Mouse (Mus musculus) ES-CJ7 (cell line): ENCODE results near the gene Dact3.

Source experiments
- DNase-seq: peaks from one replicate; pipeline ENCODE4 v3.0.0; 2011; ENCODE audit warnings: low read depth, low spot score

The Dact3 gene

GRCm38 (mm10) chr7:16915461-16916340, 40.6 kb downstream of the Dact3 start:
- DNase-seq, result no peak

GRCm38 (mm10) chr7:16916342-16917265, 41.5 kb downstream of the Dact3 start:
- no peak for DNase-seq

- DNase-seq, result no peak
Measured at GRCm38 (mm10) chr7:16917447-16917846, 42.3 kb downstream of the Dact3 start.

DNA sequence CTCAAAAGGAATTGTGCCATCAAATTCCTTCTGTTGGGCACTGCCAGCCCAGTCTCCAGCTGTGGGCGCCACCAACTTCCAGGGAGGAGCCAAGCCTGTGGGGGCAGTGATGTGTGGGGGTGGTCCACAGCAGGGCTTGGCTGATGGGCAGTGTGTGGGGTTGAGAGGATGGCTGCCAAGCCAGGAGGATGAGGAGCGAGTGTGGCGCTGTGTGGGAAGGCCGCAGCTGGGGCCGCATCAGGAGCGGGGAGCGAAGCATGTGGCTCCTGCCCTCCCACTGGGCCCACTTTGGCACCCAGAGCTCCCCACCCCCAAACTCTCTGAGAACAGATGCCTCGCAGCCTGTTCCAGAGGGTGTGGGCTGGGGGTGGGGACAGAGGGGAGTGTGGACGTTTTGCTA, 42.9 kb downstream of the Dact3 start:
- DNase-seq, result no peak

DNA sequence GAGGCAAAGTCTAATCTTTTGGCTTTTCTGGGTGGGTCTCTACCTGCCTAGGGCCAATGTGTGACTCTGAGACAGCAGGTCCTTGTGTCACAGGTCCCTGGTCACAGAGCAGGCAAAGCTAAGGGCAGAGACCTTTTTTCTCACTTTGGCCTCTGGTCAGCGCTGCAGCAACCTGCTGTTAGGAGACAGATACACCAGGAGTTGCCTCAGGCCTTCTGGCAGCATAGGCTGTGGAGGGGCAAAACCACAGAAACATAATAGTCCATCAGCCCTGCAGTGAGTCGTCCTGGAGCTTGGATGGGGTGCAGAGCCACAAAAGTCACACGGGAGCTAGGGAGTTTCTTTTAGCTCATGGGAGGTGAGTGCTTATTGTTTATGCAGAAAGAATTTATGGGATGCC, 43.6 kb downstream of the Dact3 start:
- DNase-seq, result no peak

- no peak for DNase-seq
Measured at GRCm38 (mm10) chr7:16919395-16920149, 44.5 kb downstream of the Dact3 start.

DNA sequence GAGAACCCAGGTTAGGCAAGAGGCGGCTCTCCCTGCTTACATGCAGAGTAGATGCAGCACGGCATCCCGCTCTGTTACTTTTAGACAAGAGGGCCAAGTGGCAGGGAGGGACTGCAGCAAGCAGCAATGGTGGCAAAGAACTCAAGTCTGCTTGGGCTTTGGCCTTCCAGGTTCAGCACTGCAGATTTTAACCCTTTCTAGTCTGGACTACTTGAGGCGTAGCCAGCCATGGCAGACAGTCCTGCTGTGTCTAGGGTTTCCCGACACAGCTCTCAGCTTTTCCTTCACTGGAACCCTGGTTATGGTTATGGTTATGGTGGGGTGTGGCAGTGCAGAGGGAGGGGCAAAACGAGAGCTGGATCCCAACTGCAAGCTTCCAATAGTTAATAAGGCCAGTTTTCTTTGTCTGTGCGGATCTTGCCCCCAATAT, 45.0 kb downstream of the Dact3 start:
- no peak for DNase-seq

- no peak for DNase-seq
Measured at GRCm38 (mm10) chr7:16920818-16921791, 46.0 kb downstream of the Dact3 start.

GRCm38 (mm10) chr7:16921881-16922335, 46.8 kb downstream of the Dact3 start:
- DNase-seq, result no peak

DNA sequence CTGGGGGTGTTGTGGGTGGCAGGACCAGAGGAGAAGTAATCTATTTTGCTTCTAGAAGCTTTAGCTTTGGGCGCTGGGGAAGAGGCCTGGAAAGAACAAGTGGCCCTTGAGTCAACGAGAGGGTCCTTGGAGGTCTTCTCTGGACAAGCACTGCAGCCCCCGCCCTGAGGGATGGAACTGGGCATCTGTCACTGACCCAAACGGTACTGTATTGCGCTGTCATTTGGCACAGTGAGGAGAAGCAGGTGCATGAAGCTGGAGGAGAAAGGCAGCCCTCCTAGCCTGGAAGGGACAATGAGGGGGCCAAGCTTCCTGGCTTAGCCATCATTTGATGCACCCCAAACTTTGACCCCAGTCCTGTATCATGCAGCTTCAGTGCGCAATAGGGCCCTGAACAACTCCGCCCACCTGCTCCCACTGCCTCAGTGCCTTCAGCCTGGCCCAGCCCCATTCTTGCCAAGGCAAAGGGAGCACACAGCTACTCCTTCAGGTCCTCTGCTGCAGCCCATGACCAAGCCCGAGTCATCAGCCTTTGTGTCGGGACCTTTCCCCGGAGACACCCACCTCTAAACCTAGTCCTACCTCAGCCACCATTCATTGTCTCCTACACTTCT, 47.4 kb downstream of the Dact3 start:
- DNase-seq, result no peak

DNA sequence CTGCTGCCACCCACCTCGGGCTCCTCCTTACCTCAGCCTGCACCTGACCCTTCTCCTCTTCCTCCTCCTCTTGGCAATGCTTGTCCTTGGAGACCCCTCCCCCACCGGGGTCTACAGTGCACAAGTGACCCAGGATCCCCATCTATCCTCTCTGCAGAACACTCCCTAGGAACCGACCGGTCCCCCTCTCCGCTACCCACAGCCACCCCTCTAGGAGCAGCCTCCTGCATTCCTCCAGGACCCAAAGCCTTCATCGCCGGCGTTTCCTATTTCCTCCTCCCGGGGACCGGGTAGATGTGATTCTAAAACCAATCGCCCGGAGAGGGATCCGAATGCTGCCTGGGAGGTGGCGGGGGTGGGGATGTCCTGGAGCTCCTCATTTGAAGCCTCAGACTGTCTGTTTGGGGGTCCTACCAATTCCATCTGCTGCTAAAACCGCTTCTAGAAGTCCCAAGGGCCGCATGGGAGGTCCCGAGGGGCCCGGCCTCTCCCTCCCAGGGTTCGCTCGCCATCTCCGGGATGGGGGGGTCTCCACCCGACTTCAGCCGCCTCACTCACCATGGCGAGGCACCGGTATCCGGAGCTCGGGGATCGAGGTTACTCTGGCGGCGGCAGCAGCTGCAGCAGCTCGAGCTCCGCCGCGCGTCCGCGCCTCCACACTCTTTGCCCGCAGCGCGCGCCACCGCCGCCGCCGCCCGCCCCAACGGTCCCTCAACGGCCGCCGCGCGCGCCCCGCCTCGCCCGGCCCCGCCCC, 48.3 kb downstream of the Dact3 start:
- no peak for DNase-seq

DNA sequence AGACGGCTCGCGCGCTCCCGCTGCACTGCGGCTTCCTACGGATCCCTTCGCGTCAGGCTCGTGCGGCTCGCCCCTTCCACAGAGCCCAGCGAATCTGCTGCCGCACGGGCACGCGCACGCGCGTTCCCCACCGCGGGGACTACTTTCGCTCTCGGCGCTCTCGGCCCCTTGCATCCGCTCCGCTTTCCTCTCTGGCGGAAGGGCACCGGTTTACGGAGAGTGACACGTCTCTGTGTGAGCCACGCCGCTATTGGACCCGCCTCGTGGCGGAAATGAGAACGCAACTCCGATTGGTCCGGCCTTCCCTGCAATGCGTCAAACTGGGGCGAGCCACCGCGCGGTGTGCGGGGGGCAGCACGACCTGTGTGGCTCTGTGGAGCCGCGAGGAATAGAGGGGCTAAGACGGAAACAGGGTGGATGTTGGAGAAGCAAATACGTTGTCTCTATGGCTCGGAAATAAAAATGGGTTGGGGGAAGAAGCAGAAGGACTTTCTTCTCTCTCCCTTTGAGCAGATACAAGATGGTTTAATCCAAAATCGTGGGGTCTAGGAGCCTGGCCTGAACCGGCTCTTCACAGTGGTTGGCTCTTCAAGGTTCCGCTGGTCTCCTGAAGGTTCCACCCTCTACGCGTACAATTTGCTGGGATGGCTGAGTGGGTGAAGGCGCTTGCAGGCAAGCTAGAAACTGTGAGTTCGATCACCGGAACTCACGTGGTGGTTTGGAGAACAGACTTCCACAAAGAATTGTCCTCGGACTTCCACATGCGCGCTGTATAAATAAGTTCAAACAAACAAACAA, 49.1 kb downstream of the Dact3 start, which contains the start of gene Calm3:
Gene Calm3 (minus strand): TSS at position 78 of the 798 bp plus-strand sequence.
- DNase-seq, result peak; percentile 100

GRCm38 (mm10) chr7:16928341-16928740, 53.2 kb downstream of the Dact3 start:
- peak; percentile 45 for DNase-seq

GRCm38 (mm10) chr7:16930850-16931249, 55.7 kb downstream of the Dact3 start:
- DNase-seq, result peak; percentile 68

- peak; percentile 84 for DNase-seq
Measured at GRCm38 (mm10) chr7:16931968-16932627, 57.0 kb downstream of the Dact3 start.

DNA sequence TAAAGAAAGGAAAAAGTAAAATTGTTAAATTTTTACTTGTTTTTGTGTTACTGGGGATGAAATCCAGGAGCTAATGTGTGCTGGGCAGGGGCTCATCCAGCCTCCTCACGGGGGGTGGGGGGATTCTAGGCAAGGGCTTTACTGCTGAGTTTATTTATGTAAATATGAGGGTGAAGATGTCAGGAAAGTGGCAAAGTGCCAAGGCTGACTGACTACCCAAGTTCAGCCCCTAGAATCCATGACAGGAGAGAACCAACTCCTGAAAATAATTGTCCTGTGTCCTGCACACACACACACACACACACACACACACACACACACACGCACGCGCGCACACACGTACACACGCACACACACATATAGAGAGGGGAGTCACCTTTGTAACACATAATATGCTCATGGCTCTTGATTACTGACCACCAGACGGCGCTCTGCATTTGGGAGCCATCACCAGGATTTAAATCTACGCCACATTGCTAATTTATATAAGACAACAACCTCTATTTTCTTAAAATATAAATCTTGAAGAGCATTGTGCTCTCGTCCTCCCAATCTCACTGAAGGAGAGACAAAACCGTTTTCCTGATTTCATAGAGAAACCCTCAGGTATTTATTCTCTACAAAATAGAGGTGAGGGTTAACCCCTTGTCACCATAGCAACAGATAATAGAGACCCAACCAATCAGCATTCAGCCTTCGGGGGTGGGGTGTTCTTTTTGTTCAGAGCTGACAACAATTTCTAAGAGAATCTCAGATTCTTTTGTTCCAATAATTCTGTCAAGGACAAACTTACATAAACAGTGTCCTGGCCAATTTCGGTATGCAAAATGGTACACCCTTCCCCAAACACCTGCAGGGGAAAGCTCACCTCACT, 57.8 kb downstream of the Dact3 start:
- DNase-seq, result peak; percentile 76
